Mouse (Mus musculus): ENCODE results near the gene Fkbp11. TPM values are rescaled to one million over a fixed set of nuclear protein-coding genes. Genes with fewer than 3 reads are reported as not detected.

Fkbp11 gene
- polyA plus RNA-seq, 1 experiment from 2014 or later = 28.8 TPM

GRCm38 (mm10) chr15:98676471-98676870 is 51.5 kb downstream of the Fkbp11 start:
- no peak for ATAC-seq (ENCODE audit: low FRiP score, low TSS enrichment)
- WGBS = 2% methylated on average over 9 of the region's 9 CpGs
- H3K4me2 ChIP-seq (replicated peaks; ENCODE audit: low read depth, low read length) = peak overlapping the region; percentile 77
- peak overlapping the region; percentile 38 for H3K4me3 ChIP-seq (ENCODE audit: low read length)
- no peaks in the 10 kb centered on the region for H3K36me3 ChIP-seq (ENCODE audit: control insufficient read depth, insufficient read depth, low read length)
- H3K9me3 ChIP-seq (ENCODE audit: control insufficient read depth, low read length) = no peaks in the 10 kb centered on the region
- H3K9ac ChIP-seq (ENCODE audit: low read depth, low read length) = no peak overlapping the region
- H3K27me3 ChIP-seq (ENCODE audit: control insufficient read depth, insufficient read depth, low read length) = peaks cover 35% of the 10 kb centered on the region
- no peak overlapping the region for H3K27ac ChIP-seq (ENCODE audit: low read depth, low read length)
- H3K4me1 ChIP-seq (ENCODE audit: control insufficient read depth, insufficient read depth, low read length) = peaks cover 13% of the 10 kb centered on the region; the same call in 1 of the 2 replicates

- Histone ChIP-seq H3K27ac (ENCODE audit: low read depth, low read length) (no peak overlapping the region), H3K27me3 (ENCODE audit: control insufficient read depth, insufficient read depth, low read length) (peaks cover 32% of the 10 kb centered on the region), H3K9me3 (ENCODE audit: control insufficient read depth, low read length) (no peaks in the 10 kb centered on the region), H3K4me1 (ENCODE audit: control insufficient read depth, insufficient read depth, low read length) (peaks cover 13% of the 10 kb centered on the region; the same call in 1 of the 2 replicates), H3K4me2 (replicated peaks; ENCODE audit: low read depth, low read length) (peak overlapping the region; percentile 77; the same call in 1 of the 2 replicates), H3K4me3 (ENCODE audit: low read length) (peak overlapping the region; percentile 38; the same call in 1 of the 2 replicates), H3K9ac (ENCODE audit: low read depth, low read length) (no peak overlapping the region; the same call in 1 of the 2 replicates), H3K36me3 (ENCODE audit: control insufficient read depth, insufficient read depth, low read length) (no peaks in the 10 kb centered on the region)
- no peak for ATAC-seq (ENCODE audit: low FRiP score, low TSS enrichment)
- 3% methylated on average over 13 of the region's 14 CpGs for WGBS
Measured at GRCm38 (mm10) chr15:98675634-98676250, 52.3 kb downstream of the Fkbp11 start.

- H3K36me3 ChIP-seq (ENCODE audit: control insufficient read depth, insufficient read depth, low read length) = no peaks in the 10 kb centered on the region
- peaks cover 13% of the 10 kb centered on the region; the same call in 1 of the 2 replicates for H3K4me1 ChIP-seq (ENCODE audit: control insufficient read depth, insufficient read depth, low read length)
- H3K27ac ChIP-seq (ENCODE audit: low read depth, low read length) = no peak overlapping the region
- H3K4me2 ChIP-seq (replicated peaks; ENCODE audit: low read depth, low read length) = no peak overlapping the region; the same call in 1 of the 2 replicates
- 0 out of 2 replicates have a peak overlapping the region, but pooled peaks have one; percentile 2 for H3K4me3 ChIP-seq (ENCODE audit: low read length)
- H3K27me3 ChIP-seq (ENCODE audit: control insufficient read depth, insufficient read depth, low read length) = peaks cover 32% of the 10 kb centered on the region
- H3K9me3 ChIP-seq (ENCODE audit: control insufficient read depth, low read length) = no peaks in the 10 kb centered on the region
- WGBS = 15% methylated on average over 11 of the region's 11 CpGs
- ATAC-seq (ENCODE audit: low FRiP score, low TSS enrichment) = no peak
- no peak overlapping the region for H3K9ac ChIP-seq (ENCODE audit: low read depth, low read length)
Measured at GRCm38 (mm10) chr15:98674994-98675545, 52.9 kb downstream of the Fkbp11 start.

Other genes starting within 250 kb of the Fkbp11 start
- 0.28 and 0.44 TPM in 2 replicates for gene Lalba, start 245.5 kb downstream of the Fkbp11 start, polyA plus RNA-seq (2014; fragmentation: Nextera tagmentation; extraction: Ambion mirVana)
- not detected in 2 replicates for gene Olfr279, start 235.8 kb downstream of the Fkbp11 start, polyA plus RNA-seq (2014; fragmentation: Nextera tagmentation; extraction: Ambion mirVana)
- 107 and 123 TPM in 2 replicates for gene Kansl2, start 193.9 kb downstream of the Fkbp11 start, polyA plus RNA-seq (2014; fragmentation: Nextera tagmentation; extraction: Ambion mirVana)
- gene Ccnt1, start 157.3 kb downstream of the Fkbp11 start, polyA plus RNA-seq (2014; fragmentation: Nextera tagmentation; extraction: Ambion mirVana) = 55.4 and 72.9 TPM in 2 replicates
- 0.57 TPM in 1 of 2 replicates, not detected in the other for gene 4930415O20Rik, start 157.2 kb downstream of the Fkbp11 start, polyA plus RNA-seq (2014; fragmentation: Nextera tagmentation; extraction: Ambion mirVana)
- gene Adcy6, start 118.1 kb downstream of the Fkbp11 start, polyA plus RNA-seq (2014; fragmentation: Nextera tagmentation; extraction: Ambion mirVana) = 26.2 and 31.5 TPM in 2 replicates
- gene Cacnb3, start 97.4 kb downstream of the Fkbp11 start, polyA plus RNA-seq (2014; fragmentation: Nextera tagmentation; extraction: Ambion mirVana) = 21.5 and 26.5 TPM in 2 replicates
- 27.3 and 32.2 TPM in 2 replicates for gene Ddx23, start 65.3 kb downstream of the Fkbp11 start, polyA plus RNA-seq (2014; fragmentation: Nextera tagmentation; extraction: Ambion mirVana)
- gene Rnd1, start 50.7 kb downstream of the Fkbp11 start, polyA plus RNA-seq (2014; fragmentation: Nextera tagmentation; extraction: Ambion mirVana) = 0.28 and 0.31 TPM in 2 replicates
- gene Ccdc65, start 20.0 kb downstream of the Fkbp11 start, polyA plus RNA-seq (2014; fragmentation: Nextera tagmentation; extraction: Ambion mirVana) = 0.69 and 1.0 TPM in 2 replicates
- 29.8 and 39.7 TPM in 2 replicates for gene Arf3, start 35.0 kb upstream of the Fkbp11 start, polyA plus RNA-seq (2014; fragmentation: Nextera tagmentation; extraction: Ambion mirVana)
- not detected in 2 replicates for gene Wnt10b, start 50.0 kb upstream of the Fkbp11 start, polyA plus RNA-seq (2014; fragmentation: Nextera tagmentation; extraction: Ambion mirVana)
- not detected in 2 replicates for gene Wnt1, start 61.7 kb upstream of the Fkbp11 start, polyA plus RNA-seq (2014; fragmentation: Nextera tagmentation; extraction: Ambion mirVana)
- 1.4 TPM in 2 replicates for gene Ddn, start 81.3 kb upstream of the Fkbp11 start, polyA plus RNA-seq (2014; fragmentation: Nextera tagmentation; extraction: Ambion mirVana)
- gene Prkag1, start 103.3 kb upstream of the Fkbp11 start, polyA plus RNA-seq (2014; fragmentation: Nextera tagmentation; extraction: Ambion mirVana) = 67.8 and 83.7 TPM in 2 replicates
- 17.5 and 21.4 TPM in 2 replicates for gene Kmt2d, start 143.0 kb upstream of the Fkbp11 start, polyA plus RNA-seq (2014; fragmentation: Nextera tagmentation; extraction: Ambion mirVana)
- 14.4 and 22.4 TPM in 2 replicates for gene Rhebl1, start 166.3 kb upstream of the Fkbp11 start, polyA plus RNA-seq (2014; fragmentation: Nextera tagmentation; extraction: Ambion mirVana)
- 0.54 and 0.84 TPM in 2 replicates for gene Dhh, start 170.3 kb upstream of the Fkbp11 start, polyA plus RNA-seq (2014; fragmentation: Nextera tagmentation; extraction: Ambion mirVana)
- gene Lmbr1l, start 190.0 kb upstream of the Fkbp11 start, polyA plus RNA-seq (2014; fragmentation: Nextera tagmentation; extraction: Ambion mirVana) = 5.5 and 8.6 TPM in 2 replicates
- 1,971 and 2,088 TPM in 2 replicates for gene Tuba1b, start 206.4 kb upstream of the Fkbp11 start, polyA plus RNA-seq (2014; fragmentation: Nextera tagmentation; extraction: Ambion mirVana)
- not detected in 2 replicates for gene Gm49450, start 225.4 kb upstream of the Fkbp11 start, polyA plus RNA-seq (2014; fragmentation: Nextera tagmentation; extraction: Ambion mirVana)
- 891 and 921 TPM in 2 replicates for gene Tuba1a, start 225.5 kb upstream of the Fkbp11 start, polyA plus RNA-seq (2014; fragmentation: Nextera tagmentation; extraction: Ambion mirVana)